In the genomic region with DNA sequence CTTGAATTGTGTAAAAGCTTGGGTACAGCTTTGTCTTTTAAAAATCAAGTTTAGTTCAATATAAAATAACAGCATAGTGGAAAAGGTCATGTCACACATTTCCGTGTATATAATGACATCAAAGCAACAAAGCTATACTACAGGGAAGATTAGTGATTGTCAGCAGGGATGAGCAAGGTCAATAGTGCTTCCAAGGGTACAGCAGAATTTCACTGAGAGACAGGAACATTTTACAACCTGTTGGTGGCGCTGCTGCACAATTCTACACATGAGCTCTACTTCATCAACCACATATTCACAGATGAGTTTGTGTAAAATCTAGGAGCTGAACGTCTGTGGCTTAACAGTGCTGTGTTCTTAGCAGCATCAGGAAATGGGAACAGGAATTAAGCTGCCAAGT, we compare ENCODE assay signal across 9 mouse cellular contexts.
DNase-seq lines count a peak whose midpoint lies in the region; ATAC-seq lines count a peak whose summit lies in the region.
"Had no signal": no experiment of that assay in that cellular context is flagged by ENCODE, and none has a peak within 500 bp of the region (broad histone marks: within the 10 kb centered on the region; RNA-seq: fewer than 3 reads in every experiment).

No protein-coding gene starts in this region.

- no peak overlapping the region for H3K4me3 ChIP-seq in embryonic facial prominence, embryonic 12.5 days
- no peak overlapping the region for H3K4me3 ChIP-seq in limb, embryonic 10.5 days
- H3K4me3 ChIP-seq: lung, embryonic 15.5 days had no signal

- no peaks in the 10 kb centered on the region for H3K27me3 ChIP-seq in embryonic facial prominence, embryonic 12.5 days
- H3K27me3 ChIP-seq in limb, embryonic 10.5 days (ENCODE audit: low read depth, poor library complexity, severe bottlenecking), result no peaks in the 10 kb centered on the region
- H3K27me3 ChIP-seq: lung, embryonic 15.5 days had no signal

- H3K4me1 ChIP-seq in embryonic facial prominence, embryonic 12.5 days, result no peaks in the 10 kb centered on the region
- no peaks in the 10 kb centered on the region for H3K4me1 ChIP-seq in limb, embryonic 10.5 days
- H3K4me1 ChIP-seq: lung, embryonic 15.5 days had no signal

- 4% methylated on average over 3 of the region's 3 CpGs for WGBS in embryonic facial prominence, embryonic 12.5 days
- 15% methylated on average over 3 of the region's 3 CpGs for WGBS in limb, embryonic 10.5 days

- no peaks in the 10 kb centered on the region for H3K36me3 ChIP-seq in embryonic facial prominence, embryonic 12.5 days
- no peaks in the 10 kb centered on the region for H3K36me3 ChIP-seq in limb, embryonic 10.5 days
- H3K36me3 ChIP-seq: lung, embryonic 15.5 days had no signal

- ATAC-seq in embryonic facial prominence, embryonic 12.5 days (ENCODE audit: insufficient number of reproducible peaks, insufficient read depth, low FRiP score, low TSS enrichment), result 0 out of 2 replicates have a peak, but pooled peaks have one; percentile 3

- no peak overlapping the region for H3K9ac ChIP-seq in embryonic facial prominence, embryonic 12.5 days
- H3K9ac ChIP-seq: lung, embryonic 15.5 days had no signal

- H3K4me2 ChIP-seq in embryonic facial prominence, embryonic 12.5 days (replicated peaks), result no peak overlapping the region
- H3K4me2 ChIP-seq: lung, embryonic 15.5 days had no signal

- H3K9me3 ChIP-seq in embryonic facial prominence, embryonic 12.5 days, result no peaks in the 10 kb centered on the region
- H3K9me3 ChIP-seq in limb, embryonic 10.5 days (replicated peaks), result no peaks in the 10 kb centered on the region
- H3K9me3 ChIP-seq: lung, embryonic 15.5 days had no signal

- DNase-seq in ovary, postnatal 14 days (ENCODE audit: low spot score), result peak; percentile 29
- DNase-seq in ovary, adult 18-20 months (ENCODE audit: low spot score), result no peak
- DNase-seq in adrenal gland, postnatal 36 days, result peak; percentile 64 to 66
- peak; percentile 44 for DNase-seq in kidney, adult 9 months
- peak; percentile 45 for DNase-seq in limb, embryonic 10.5 days (ENCODE audit: low spot score)
- peak; percentile 59 for DNase-seq in retina, postnatal 7 days (ENCODE audit: low read depth, low spot score)
- no peak for DNase-seq in spleen, adult 12 weeks (ENCODE audit: low spot score)

- no peak overlapping the region for H3K27ac ChIP-seq in embryonic facial prominence, embryonic 12.5 days
- no peak overlapping the region for H3K27ac ChIP-seq in limb, embryonic 10.5 days
- H3K27ac ChIP-seq: lung, embryonic 15.5 days had no signal

Comparison
In these comparisons a context has a peak if more than half of its experiments do, and no peak if none do; other contexts are left out.
1. DNase-seq: peak in ovary, postnatal 14 days (single experiment), adrenal gland, postnatal 36 days (2 of 2), kidney, adult 9 months (single experiment), limb, embryonic 10.5 days (single experiment) and retina, postnatal 7 days (single experiment); none in ovary, adult 18-20 months (single experiment) and spleen, adult 12 weeks (single experiment).